Mouse (Mus musculus): ENCODE results near the gene Stpg4. TPM values are rescaled to one million over a fixed set of nuclear protein-coding genes. Genes with fewer than 3 reads are reported as not detected.

The Stpg4 gene
- total RNA-seq, 2 experiments from 2014 or later, result not detected

DNA sequence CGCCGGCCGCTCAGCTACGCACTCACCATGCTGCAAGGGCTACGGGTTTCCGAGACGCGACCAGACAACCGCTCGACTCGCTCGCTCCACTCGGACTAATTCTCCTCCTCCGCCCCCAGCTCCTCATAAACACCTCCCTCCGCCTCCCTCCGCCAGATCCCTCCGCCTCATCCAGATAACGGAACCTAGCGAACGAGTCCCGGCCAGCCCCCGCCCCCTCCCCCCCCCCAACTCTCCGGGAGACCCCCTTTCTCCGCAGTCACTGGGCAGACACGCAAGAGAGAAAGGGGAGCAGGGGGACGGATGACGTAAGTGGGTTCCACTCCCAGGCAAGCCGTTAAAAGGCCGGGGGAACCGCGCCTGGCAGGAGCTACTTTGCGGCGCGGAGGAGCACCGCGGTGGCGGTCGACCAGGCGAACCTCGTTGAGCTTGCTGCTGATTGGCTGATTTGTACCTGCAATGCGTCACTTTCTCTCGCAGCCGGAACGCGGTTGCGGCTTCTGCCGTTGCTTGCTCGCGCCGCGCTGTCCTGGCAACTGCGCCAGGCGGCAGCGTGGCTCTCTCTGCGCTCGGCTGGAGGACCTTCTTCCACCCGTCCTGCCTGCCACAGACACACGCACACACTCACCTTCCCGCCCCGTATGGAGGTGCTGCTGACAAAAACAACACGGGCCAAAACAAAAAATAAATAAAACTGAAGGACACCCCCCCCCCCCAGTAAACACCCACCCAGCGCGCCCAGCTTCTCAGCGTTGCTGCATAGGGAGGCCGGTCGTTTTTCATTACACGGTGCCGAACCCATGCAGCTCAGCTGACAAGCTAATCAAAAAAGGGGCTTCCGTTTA lies 19.4 kb upstream of the Stpg4 start, which contains the start of gene Calm2:
TSS of gene Calm2 (minus strand) at position 169 of the 845 bp plus-strand sequence.
- peak; percentile 98 to 100 for DNase-seq (ENCODE audit: low spot score in 2 of 2)

- DNase-seq (ENCODE audit: low spot score in 2 of 2), result peak; percentile 65 to 71
Measured at GRCm38 (mm10) chr17:87445917-87446766, 18.6 kb upstream of the Stpg4 start.

- no peak for DNase-seq (ENCODE audit: low spot score in 2 of 2)
Measured at GRCm38 (mm10) chr17:87445337-87445916, 17.9 kb upstream of the Stpg4 start.

GRCm38 (mm10) chr17:87444763-87445162 lies 17.2 kb upstream of the Stpg4 start:
- no peak for DNase-seq (ENCODE audit: low spot score in 2 of 2)

GRCm38 (mm10) chr17:87441537-87441936 lies 14.0 kb upstream of the Stpg4 start:
- no peak for DNase-seq (ENCODE audit: low spot score in 2 of 2)

DNA sequence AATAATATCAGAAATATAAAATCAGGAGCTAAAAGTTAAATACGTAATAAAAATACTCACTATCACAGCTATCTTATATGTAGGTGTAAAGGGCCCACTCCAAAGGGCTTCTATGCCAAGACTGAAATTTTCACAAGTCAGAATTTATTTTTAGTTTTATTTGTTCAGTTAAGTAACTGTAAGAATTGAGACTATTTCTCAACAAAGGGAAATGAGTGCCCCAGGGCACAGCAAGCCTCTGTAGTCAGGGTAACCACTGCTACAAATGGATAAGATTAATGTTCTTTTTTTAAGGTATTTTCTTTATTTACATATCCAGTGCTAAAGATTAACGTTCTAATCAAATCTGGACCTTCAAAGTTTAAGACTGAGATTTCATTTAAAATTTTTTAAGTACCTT lies 11.9 kb upstream of the Stpg4 start:
- no peak for DNase-seq (ENCODE audit: low spot score in 2 of 2)

DNA sequence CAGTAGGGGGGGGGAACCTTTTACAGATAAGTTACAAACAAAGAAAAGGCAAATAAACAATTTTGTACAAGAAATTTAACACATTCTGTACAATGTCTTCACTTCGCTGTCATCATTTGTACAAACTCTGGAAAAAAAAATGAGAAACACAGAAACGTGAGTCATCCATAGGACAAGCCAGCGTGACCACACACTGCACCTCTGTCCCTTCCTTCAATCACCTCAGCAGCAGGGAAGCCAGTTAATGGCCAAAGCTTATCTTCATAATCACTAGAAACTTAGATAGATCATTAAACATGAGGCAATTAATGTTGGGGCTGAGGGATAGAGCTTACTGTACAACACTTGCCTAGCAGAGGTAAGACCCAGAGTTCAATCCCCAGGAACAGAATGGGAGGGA lies 6.4 kb upstream of the Stpg4 start:
- no peak for DNase-seq (ENCODE audit: low spot score in 2 of 2)

GRCm38 (mm10) chr17:87432743-87433142 lies 5.2 kb upstream of the Stpg4 start:
- DNase-seq (ENCODE audit: low spot score in 2 of 2), result no peak

DNA sequence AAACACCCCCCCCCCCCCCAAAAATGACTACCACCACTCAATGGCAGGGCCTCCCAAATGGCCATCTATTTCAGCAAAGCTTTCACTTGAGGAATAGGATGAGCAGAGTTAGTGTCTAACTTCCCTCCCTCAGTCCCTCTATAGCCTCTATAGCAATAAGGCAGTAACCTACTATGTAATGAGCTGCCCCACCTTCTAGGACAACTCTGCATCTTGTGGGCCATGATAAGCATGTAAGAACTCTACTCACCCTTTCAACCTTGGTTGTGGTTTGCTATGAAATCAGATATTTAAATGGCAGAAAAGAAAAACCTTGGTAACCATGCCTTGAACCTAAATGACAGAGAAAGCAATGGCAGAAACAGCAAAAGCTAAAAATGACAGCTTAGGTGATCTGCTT lies 4.8 kb upstream of the Stpg4 start:
- DNase-seq (ENCODE audit: low spot score in 2 of 2), result no peak

- no peak for DNase-seq (ENCODE audit: low spot score in 2 of 2)
Measured at GRCm38 (mm10) chr17:87429431-87429830, 1.9 kb upstream of the Stpg4 start.

- no peak for DNase-seq (ENCODE audit: low spot score in 2 of 2)
Measured at GRCm38 (mm10) chr17:87418082-87418481, 9.5 kb downstream of the Stpg4 start.

- no peak for DNase-seq (ENCODE audit: low spot score in 2 of 2)
Measured at GRCm38 (mm10) chr17:87406646-87407045, 20.9 kb downstream of the Stpg4 start.

GRCm38 (mm10) chr17:87405576-87405975 lies 22.0 kb downstream of the Stpg4 start:
- DNase-seq (ENCODE audit: low spot score in 2 of 2), result no peak

- no peak for DNase-seq (ENCODE audit: low spot score in 2 of 2)
Measured at GRCm38 (mm10) chr17:87403462-87403861, 24.1 kb downstream of the Stpg4 start.

DNA sequence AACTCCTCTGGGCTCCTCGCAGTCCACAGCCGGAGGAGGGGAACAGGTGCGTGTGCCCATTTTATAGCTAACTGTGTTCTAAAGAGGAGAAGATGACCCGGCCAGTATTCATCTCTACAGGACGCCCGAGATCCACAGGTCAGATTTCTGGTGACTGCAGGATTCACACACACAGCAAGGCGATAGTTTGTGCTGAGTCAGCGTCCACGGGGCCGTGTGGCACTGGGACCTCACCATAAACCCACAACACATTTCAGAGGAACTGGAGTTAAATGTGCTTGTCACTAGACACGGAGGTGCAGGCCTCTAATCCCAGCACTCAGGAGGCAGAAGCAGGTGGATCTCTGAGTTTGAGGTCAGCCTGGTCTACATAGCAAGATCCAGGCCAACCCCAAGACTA lies 25.1 kb downstream of the Stpg4 start:
- DNase-seq (ENCODE audit: low spot score in 2 of 2), result no peak

- no peak for DNase-seq (ENCODE audit: low spot score in 2 of 2)
Measured at GRCm38 (mm10) chr17:87397088-87397487, 30.5 kb downstream of the Stpg4 start.

- no peak for DNase-seq (ENCODE audit: low spot score in 2 of 2)
Measured at GRCm38 (mm10) chr17:87391242-87391641, 36.3 kb downstream of the Stpg4 start.

DNA sequence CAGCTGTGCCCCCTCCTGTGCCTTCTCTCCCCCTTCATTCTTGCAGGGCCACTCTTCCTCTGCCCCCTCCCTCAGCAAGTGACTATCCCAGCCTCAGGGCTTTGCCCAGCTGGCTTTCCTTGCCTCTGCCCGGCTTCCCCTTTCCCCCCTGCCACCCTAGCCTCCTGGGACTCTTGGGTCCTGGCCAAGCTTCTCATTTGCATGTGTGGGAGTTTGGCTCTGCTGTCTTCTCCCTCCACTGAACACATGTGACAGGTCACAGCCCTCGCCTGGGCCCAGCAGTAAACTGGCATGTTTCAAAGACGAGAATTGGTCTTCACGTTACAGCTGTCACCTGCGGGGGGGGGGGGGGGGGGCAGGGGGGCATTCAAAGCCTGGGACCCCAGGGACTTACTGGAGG lies 40.5 kb downstream of the Stpg4 start:
- no peak for DNase-seq (ENCODE audit: low spot score in 2 of 2)

DNA sequence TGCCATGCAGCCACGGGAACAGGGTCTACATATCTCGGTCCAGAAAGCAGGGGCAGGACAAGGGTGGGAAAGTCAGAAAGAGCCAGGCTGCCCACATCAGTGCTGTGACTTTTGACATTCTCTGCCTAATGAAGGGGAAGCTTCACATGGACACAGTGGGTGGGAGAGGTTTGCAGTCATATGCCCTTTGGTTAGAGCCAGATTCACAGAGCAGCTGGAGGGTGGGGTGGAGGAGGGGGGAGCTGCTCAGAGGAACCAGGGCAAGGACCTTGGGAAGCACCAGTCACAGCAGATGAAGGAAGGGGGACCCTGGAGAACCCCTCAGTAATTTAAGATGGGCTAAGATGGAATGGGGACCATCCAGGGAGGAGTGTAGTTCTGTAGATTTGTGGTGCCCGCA lies 41.7 kb downstream of the Stpg4 start:
- DNase-seq (ENCODE audit: low spot score in 2 of 2), result no peak

GRCm38 (mm10) chr17:87380681-87381080 lies 46.9 kb downstream of the Stpg4 start:
- no peak for DNase-seq (ENCODE audit: low spot score in 2 of 2)

GRCm38 (mm10) chr17:87379821-87380220 lies 47.7 kb downstream of the Stpg4 start:
- DNase-seq (ENCODE audit: low spot score in 2 of 2), result no peak

GRCm38 (mm10) chr17:87379160-87379624 lies 48.3 kb downstream of the Stpg4 start:
- no peak for DNase-seq (ENCODE audit: low spot score in 2 of 2)

Data from adrenal gland, adult 18-20 months (tissue).